Mouse (Mus musculus) liver, embryonic 15.5 days (tissue): ENCODE results near the gene Galnt18. TPM values are rescaled to one million over a fixed set of nuclear protein-coding genes. Genes with fewer than 3 reads are reported as not detected.

Source experiments
- ATAC-seq: fragments of 200-750 bp; cut with Nextera tagmentation; 2 replicates; pipeline ENCODE4 v1.8.0; 2017; ENCODE audit warnings: moderate number of reproducible peaks, mild to moderate bottlenecking, moderate library complexity; ENCODE audit not compliant: insufficient read depth
- H3K27ac ChIP-seq: fragments of 300-500 bp; sonication (generic); replicated peaks from 2 replicates; pipeline ENCODE4 v1.5.1; 2015; ENCODE audit warnings: mild to moderate bottlenecking, inconsistent platforms
- H3K27me3 ChIP-seq: fragments of 300-500 bp; sonication (generic); 2 replicates; pipeline ENCODE4 v1.6.1; 2015; ENCODE audit warnings: mild to moderate bottlenecking, inconsistent platforms
- H3K36me3 ChIP-seq: fragments of 300-500 bp; sonication (generic); replicated peaks from 2 replicates; pipeline ENCODE4 v1.6.1; 2015; ENCODE audit warnings: moderate library complexity, mild to moderate bottlenecking, inconsistent platforms
- H3K4me1 ChIP-seq: fragments of 300-500 bp; sonication (generic); replicated peaks from 2 replicates; pipeline ENCODE4 v1.6.1; 2015; ENCODE audit warnings: inconsistent platforms
- H3K4me2 ChIP-seq: fragments of 300-500 bp; sonication (generic); 2 replicates; pipeline ENCODE4 v1.6.1; 2015; ENCODE audit warnings: moderate library complexity, mild to moderate bottlenecking, inconsistent platforms
- H3K4me3 ChIP-seq: fragments of 300-500 bp; sonication (generic); replicated peaks from 2 replicates; pipeline ENCODE4 v1.5.1; 2015; ENCODE audit warnings: mild to moderate bottlenecking, inconsistent platforms
- H3K9ac ChIP-seq: fragments of 300-500 bp; sonication (generic); 2 replicates; pipeline ENCODE4 v1.6.1; 2015; ENCODE audit warnings: moderate library complexity, mild to moderate bottlenecking, inconsistent platforms
- H3K9me3 ChIP-seq: fragments of 300-500 bp; sonication (generic); replicated peaks from 2 replicates; pipeline ENCODE4 v1.6.1; 2016; ENCODE audit warnings: inconsistent platforms
- WGBS: fragments of 180-500 bp; shearing (Covaris S2); methylation state at CpG from one replicate; pipeline ENCODE4 v1.1.7; 2015; ENCODE audit warnings: mixed read lengths; ENCODE audit not compliant: insufficient replicate concordance; 5-methylcytosine and 5-hydroxymethylcytosine counted together
- polyA plus RNA-seq: library from polyadenylated mRNA; unstranded; fragments of >200 nt; fragmentation: Nextera tagmentation; extraction: Ambion mirVana; gene quantifications from 2 replicates; pipeline ENCODE4 v1.2.1, GENCODE M21; 2015

The Galnt18 gene
- polyA plus RNA-seq, 1 experiment from 2014 or later: 1.5 TPM

DNA sequence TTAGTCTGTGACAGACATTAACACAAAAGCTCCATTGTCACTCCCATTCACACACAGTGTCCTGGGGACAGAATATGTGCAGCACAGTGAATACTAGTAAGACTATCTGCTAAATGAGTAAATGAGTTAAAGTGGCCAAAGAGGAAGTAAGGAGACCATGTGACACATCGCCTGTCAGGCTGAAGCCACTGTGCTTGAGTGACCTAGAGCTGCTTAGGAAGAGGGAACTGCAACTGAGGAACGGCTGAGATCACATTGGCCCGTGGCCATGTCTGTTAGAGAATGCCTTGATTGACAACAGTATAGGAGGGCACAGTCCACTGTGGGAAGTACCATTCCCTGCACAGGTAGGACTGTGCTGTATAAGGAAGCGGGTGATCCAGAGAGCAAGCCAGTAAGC lies 67.0 kb downstream of the Galnt18 start:
- H3K27me3 ChIP-seq: no peaks in the 10 kb centered on the region
- H3K9ac ChIP-seq: no peak overlapping the region
- no peaks in the 10 kb centered on the region for H3K9me3 ChIP-seq
- H3K27ac ChIP-seq: no peak overlapping the region
- WGBS: 29% methylated on average over 4 of the region's 4 CpGs
- no peak overlapping the region for H3K4me3 ChIP-seq
- no peak overlapping the region for H3K4me2 ChIP-seq
- no peaks in the 10 kb centered on the region for H3K36me3 ChIP-seq
- ATAC-seq: no peak
- peaks cover 40% of the 10 kb centered on the region for H3K4me1 ChIP-seq

DNA sequence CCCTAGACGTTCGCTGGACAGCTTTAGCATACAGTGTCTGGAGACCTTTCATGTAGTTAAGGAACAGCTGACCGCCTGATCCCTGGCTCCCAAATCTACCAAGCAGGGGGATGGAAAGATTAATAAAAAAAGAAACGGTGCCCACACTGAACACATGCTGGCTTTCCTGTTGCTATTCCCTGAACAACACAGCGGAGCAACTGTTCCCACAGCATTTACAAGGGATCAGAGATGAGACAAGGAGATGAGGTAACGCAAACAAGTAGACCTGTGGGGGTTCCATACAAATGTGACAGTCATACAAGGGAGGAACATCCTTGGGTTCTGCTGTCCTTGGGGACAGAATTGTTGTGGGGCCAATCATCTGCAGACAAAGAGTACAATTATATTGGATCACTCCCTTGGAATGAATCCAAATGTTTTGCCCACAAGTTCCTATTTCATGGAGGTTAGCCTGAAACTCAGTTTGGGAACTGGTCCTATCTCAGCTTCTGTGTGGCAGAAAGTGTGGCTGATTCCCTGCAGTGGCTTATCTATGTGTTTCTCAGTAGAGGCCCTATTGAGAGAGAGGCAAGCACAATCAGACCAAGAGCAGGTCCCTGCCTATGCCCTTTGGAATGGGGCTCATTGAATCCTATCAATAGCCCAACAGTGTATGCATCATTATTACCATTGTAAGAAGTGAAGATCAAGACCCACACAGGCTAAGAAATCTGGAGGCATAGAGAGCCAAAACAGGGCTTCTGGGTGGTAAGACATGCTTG lies 68.5 kb downstream of the Galnt18 start:
- H3K27ac ChIP-seq: no peak overlapping the region
- H3K9ac ChIP-seq: no peak overlapping the region
- peaks cover 39% of the 10 kb centered on the region for H3K4me1 ChIP-seq
- 0 out of 2 replicates have a peak overlapping the region, but pooled peaks have one; percentile 13 for H3K4me2 ChIP-seq
- no peak overlapping the region for H3K4me3 ChIP-seq
- H3K9me3 ChIP-seq: no peaks in the 10 kb centered on the region
- 61% methylated on average over 6 of the region's 6 CpGs for WGBS
- H3K27me3 ChIP-seq: no peaks in the 10 kb centered on the region
- ATAC-seq: no peak
- no peaks in the 10 kb centered on the region for H3K36me3 ChIP-seq

DNA sequence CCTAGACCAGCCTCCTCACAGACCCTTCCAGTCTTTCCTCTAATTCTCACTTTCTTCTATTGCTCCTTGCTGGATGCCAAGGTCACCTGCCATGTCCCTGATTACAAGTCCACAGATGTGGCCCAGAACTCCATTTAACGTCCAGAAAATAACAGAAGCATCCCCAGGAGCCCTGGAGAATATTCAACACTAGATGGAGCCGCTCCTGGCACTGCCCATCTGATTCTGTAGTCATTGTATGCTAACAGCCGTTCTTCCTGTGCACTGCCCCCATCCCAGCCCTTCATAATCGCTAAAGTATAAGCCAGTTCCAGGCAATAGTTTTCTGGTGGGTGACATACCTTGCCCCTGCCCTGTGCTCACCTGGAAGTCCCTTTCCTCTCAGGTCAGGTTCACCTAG lies 69.5 kb downstream of the Galnt18 start:
- H3K4me1 ChIP-seq: peaks cover 30% of the 10 kb centered on the region
- no peak for ATAC-seq
- 42% methylated on average over 4 of the region's 4 CpGs for WGBS

DNA sequence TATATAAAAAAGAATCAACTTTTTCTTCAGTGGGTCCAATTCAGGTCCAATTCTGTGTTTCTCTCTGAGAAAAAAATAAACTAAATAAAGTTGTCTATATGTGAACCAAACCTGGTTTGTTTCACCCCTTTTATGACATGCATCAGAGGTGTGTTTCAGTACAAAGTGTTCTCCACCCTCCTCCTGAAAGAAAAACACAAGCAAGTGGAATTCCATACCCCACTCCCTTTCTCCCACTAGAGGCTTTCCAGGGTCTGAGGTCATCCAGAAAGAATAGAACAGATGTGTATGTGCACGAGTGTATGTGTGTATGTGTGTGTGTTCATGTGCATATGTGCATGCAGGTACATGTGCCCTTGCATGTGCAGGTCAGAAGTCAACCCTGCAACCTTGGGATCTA lies 71.2 kb downstream of the Galnt18 start:
- H3K36me3 ChIP-seq: no peaks in the 10 kb centered on the region
- H3K27ac ChIP-seq: no peak overlapping the region
- H3K27me3 ChIP-seq: no peaks in the 10 kb centered on the region
- no peak overlapping the region for H3K4me3 ChIP-seq
- H3K9me3 ChIP-seq: no peaks in the 10 kb centered on the region
- H3K9ac ChIP-seq: no peak overlapping the region
- peaks cover 18% of the 10 kb centered on the region for H3K4me1 ChIP-seq
- no peak overlapping the region for H3K4me2 ChIP-seq
- ATAC-seq: no peak
- 22% methylated on average over 1 of the region's 1 CpGs for WGBS

More for the DNA sequence above, 69.5 kb downstream of the Galnt18 start:
- H3K9ac ChIP-seq: no peak overlapping the region
- no peak overlapping the region for H3K27ac ChIP-seq
- H3K9me3 ChIP-seq: no peaks in the 10 kb centered on the region
- no peak overlapping the region for H3K4me3 ChIP-seq
- H3K27me3 ChIP-seq: no peaks in the 10 kb centered on the region
- no peaks in the 10 kb centered on the region for H3K36me3 ChIP-seq
- H3K4me2 ChIP-seq: no peak overlapping the region

DNA sequence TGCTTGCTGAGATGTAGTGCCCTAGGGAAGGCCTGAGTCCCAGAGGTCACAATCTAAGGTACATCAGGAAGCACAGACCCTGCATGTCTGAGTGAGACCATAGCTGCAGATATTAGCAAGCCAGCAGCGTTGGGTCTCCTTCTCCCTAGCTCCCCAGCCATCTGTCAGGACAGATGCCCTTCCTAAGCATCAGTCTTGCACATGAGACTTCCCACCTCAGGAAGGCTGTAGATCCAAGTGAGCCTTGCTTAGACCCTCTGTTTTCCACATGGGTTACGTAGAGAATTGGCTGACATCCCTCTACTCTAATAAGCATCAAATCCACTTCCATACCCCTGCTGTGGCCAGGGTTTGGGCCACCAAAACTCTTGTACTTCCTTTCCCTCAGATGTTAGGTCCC lies 76.8 kb downstream of the Galnt18 start:
- H3K27ac ChIP-seq: no peak overlapping the region
- no peaks in the 10 kb centered on the region for H3K27me3 ChIP-seq
- no peak overlapping the region for H3K4me2 ChIP-seq
- no peaks in the 10 kb centered on the region for H3K36me3 ChIP-seq
- no peak overlapping the region for H3K9ac ChIP-seq
- no peaks in the 10 kb centered on the region for H3K9me3 ChIP-seq
- H3K4me1 ChIP-seq: no peaks in the 10 kb centered on the region
- WGBS: 65% methylated on average over 2 of the region's 2 CpGs
- no peak for ATAC-seq
- H3K4me3 ChIP-seq: no peak overlapping the region

DNA sequence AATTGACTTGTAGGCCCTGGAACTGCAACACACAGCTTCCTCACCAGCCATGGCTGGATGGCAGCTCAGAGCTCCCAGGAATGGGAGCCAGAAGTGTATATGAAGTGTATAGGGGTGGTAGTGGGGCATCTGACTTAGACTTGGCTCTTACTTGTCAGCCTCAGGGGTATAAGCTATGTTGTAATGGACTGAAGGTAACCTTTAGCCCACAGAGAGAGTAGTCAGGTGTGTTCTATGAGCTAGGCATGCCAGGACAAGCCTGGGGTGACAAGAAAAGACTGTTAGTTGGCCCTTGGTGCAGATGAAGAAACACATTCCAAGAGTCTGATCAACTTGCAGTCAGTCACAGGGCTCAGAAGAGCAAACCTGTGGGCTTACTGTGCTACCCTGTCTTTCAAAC lies 78.0 kb downstream of the Galnt18 start:
- Histone ChIP-seq H3K4me1 (no peaks in the 10 kb centered on the region), H3K27me3 (no peaks in the 10 kb centered on the region), H3K27ac (no peak overlapping the region), H3K4me2 (no peak overlapping the region), H3K4me3 (no peak overlapping the region), H3K9ac (no peak overlapping the region), H3K9me3 (no peaks in the 10 kb centered on the region), H3K36me3 (no peaks in the 10 kb centered on the region)
- no peak for ATAC-seq

DNA sequence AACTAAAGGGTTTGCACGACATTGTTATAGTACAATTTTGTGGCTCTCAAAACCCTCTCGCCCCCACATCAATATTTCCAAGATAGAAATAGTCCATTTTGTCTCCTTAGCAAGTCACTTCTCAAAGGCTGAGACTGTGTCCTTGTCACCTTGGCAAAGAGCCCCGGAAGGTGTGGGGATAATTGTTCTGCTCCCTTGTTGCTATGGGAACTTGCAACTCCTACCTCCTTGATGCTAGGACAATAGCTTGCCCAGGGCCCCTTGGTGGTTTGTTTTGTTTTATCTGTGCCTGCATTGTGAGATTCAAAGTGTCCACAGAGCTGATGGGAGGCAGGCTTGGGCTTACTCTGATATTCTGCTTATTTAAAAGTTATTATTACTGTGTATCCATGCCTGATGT lies 80.3 kb downstream of the Galnt18 start:
- Histone ChIP-seq H3K4me2 (no peak overlapping the region), H3K27me3 (no peaks in the 10 kb centered on the region), H3K27ac (no peak overlapping the region), H3K4me3 (no peak overlapping the region), H3K36me3 (no peaks in the 10 kb centered on the region), H3K4me1 (no peaks in the 10 kb centered on the region), H3K9me3 (no peaks in the 10 kb centered on the region), H3K9ac (no peak overlapping the region)
- no peak for ATAC-seq
- 51% methylated on average over 3 of the region's 3 CpGs for WGBS

DNA sequence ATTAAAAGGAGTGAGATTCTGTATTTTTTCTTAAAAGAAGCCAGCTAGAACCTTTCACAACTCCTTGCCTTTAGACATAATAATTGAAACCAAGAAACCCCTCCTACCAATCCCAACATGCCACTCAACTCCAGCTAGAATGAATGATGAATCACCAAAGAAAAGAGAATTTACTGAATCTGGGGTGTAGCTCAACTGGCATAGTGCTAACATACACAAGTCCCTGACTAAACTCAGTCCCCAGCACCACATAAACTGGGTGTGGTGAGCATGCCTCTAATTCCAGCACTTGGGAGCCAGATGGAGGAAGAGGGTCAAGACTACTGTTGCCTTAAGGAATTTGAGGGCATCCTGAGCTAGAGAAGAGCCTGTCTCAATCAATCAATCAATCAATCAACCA lies 83.6 kb downstream of the Galnt18 start:
- Histone ChIP-seq H3K4me2 (no peak overlapping the region), H3K9me3 (no peaks in the 10 kb centered on the region), H3K4me1 (no peaks in the 10 kb centered on the region), H3K27ac (no peak overlapping the region), H3K36me3 (no peaks in the 10 kb centered on the region), H3K9ac (no peak overlapping the region), H3K27me3 (no peaks in the 10 kb centered on the region), H3K4me3 (no peak overlapping the region)
- no peak for ATAC-seq

DNA sequence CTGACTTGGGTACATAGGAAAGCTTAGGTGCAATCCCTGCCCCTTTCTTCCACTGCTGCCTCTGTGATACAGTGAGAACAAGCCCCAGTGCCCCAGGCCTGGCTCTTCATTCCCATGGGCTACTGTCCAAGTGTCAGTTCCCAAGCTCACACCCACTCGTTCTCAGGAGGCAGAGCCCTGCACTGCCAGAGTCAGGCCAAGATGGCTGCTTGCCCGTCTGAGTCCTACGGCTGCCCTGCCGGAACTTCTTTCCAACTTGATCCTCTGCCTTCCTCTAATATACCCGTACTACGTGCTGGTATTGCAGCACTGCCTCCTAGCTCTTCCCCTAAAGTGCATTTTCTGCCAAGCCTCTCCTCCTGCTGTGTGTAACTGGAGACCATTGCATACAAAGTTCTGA lies 85.5 kb downstream of the Galnt18 start:
- no peak overlapping the region for H3K4me2 ChIP-seq
- H3K36me3 ChIP-seq: no peaks in the 10 kb centered on the region
- H3K9me3 ChIP-seq: no peaks in the 10 kb centered on the region
- no peaks in the 10 kb centered on the region for H3K4me1 ChIP-seq
- 69% methylated on average over 6 of the region's 6 CpGs for WGBS
- no peak for ATAC-seq
- H3K27ac ChIP-seq: no peak overlapping the region
- H3K27me3 ChIP-seq: no peaks in the 10 kb centered on the region
- H3K9ac ChIP-seq: no peak overlapping the region
- H3K4me3 ChIP-seq: no peak overlapping the region

DNA sequence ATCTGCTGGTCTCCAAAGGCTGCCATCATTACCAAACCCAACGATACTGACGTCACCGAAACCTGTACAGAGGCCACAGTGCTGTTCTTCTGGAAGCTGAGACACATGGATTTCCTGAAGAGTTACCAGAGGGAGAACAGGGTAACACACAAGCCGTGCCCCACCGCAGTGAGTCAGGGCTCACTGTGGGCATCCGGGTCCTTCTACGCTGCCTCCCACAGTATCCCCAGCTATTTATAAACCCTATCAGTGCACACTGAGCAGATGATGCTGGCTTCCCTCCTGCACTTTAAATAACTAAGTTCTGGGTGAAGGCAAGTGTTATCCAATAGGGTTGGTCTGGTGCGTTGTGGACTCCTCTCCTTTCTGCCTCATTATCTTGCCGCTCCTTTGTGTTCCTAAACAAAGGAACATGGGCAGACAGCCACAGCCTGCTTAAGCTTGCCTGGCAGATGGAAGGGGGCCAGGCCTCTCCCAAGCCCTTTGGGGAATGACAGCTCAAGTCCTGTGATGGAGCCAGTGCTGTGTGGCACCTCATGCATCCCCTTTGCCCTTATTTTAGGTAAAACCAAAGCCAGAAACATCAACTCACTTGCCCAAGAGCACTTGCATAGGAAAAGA lies 87.0 kb downstream of the Galnt18 start:
- no peak overlapping the region for H3K27ac ChIP-seq
- no peaks in the 10 kb centered on the region for H3K36me3 ChIP-seq
- no peak overlapping the region for H3K9ac ChIP-seq
- no peak for ATAC-seq
- no peaks in the 10 kb centered on the region for H3K9me3 ChIP-seq
- 72% methylated on average over 9 of the region's 9 CpGs for WGBS
- H3K4me1 ChIP-seq: no peaks in the 10 kb centered on the region
- H3K27me3 ChIP-seq: no peaks in the 10 kb centered on the region
- H3K4me3 ChIP-seq: no peak overlapping the region
- no peak overlapping the region for H3K4me2 ChIP-seq

DNA sequence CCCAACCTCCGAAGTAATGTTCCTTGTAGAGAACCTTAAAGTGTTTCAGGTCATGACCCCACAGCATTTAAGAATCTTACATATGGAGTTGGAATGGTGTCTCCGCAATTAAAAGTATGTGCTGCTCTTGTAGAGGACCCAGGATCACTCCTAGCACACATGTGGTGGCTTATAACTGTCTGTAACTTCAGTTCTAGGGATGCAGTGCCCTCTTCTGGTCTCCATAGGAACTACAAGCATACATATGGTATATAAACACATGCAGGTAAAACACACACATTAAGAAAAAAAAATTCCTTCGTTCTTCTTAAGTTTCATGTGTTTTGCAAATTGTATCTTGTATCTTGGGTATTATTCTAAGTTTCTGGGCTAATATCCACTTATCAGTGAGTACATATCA lies 99.7 kb downstream of the Galnt18 start:
- no peak for ATAC-seq
- 72% methylated on average over 3 of the region's 3 CpGs for whole genome bisulfite sequencing
- no peaks in the 10 kb centered on the region for H3K27me3 ChIP-seq

DNA sequence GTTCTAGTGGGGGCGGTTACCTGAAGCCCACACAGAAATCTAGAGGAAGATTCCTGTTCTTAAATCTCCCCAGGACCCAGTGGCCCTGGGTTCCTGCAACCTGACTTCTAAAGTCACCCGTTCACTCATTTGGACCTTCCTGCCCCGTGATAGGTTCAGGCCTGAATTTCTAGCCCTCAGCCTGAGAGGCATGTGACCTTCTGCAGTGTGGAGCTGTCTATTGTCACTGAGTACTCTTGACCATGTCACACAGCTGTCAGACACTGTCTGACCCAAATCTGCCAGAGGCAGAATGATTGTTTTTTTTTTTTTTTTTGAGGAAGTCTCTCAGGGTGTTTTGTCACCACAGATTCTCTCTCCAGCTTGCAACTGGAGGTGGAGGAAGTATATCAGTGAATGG lies 103.3 kb downstream of the Galnt18 start:
- H3K27me3 ChIP-seq: no peaks in the 10 kb centered on the region
- H3K36me3 ChIP-seq: no peaks in the 10 kb centered on the region
- 59% methylated on average over 3 of the region's 3 CpGs for WGBS
- H3K4me3 ChIP-seq: no peak overlapping the region
- no peaks in the 10 kb centered on the region for H3K9me3 ChIP-seq
- H3K4me1 ChIP-seq: no peaks in the 10 kb centered on the region
- H3K27ac ChIP-seq: no peak overlapping the region
- no peak overlapping the region for H3K9ac ChIP-seq
- H3K4me2 ChIP-seq: no peak overlapping the region
- ATAC-seq: no peak

More for the DNA sequence above, 99.7 kb downstream of the Galnt18 start:
- no peaks in the 10 kb centered on the region for H3K9me3 ChIP-seq
- no peak overlapping the region for H3K4me2 ChIP-seq
- H3K9ac ChIP-seq: no peak overlapping the region
- H3K27ac ChIP-seq: no peak overlapping the region
- H3K36me3 ChIP-seq: no peaks in the 10 kb centered on the region
- no peak overlapping the region for H3K4me3 ChIP-seq
- H3K4me1 ChIP-seq: no peaks in the 10 kb centered on the region
